Mouse (Mus musculus): ENCODE results near the gene Ska3.

DNA sequence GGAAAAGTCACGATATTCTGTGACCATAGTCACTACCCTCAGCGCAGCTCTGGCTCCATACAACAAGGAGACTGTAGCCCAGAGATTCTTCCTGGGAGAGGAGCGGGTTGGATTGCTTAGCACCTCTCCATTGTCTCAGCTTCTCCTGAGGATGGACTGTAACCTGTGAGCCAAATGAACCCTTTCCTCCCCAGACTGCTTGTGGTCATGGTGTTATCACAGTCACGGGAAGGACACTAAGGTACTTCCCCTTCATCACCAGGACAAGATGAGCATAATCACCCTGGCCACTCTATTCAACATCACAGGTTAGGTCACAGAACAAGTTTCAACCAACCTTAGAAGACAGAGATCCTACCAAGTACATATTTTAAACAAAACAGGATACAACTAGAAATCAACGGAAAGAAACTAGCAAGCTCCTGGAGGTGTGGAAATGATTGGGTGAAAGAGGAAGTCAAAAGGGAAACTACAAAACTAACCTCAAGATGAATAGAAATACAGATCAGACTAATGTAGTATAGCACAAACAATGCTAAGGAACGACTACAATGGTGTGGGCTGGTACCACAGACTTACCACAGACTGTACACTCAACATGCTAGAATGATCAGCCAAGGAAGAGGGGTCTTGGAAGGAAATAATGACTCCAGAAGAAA lies 53.7 kb downstream of the Ska3 start:
- TF ChIP-seq MAX (IDR thresholded peaks at IDR 0.05) (no peak), CEBPB (IDR thresholded peaks at IDR 0.05; ENCODE audit: low read depth) (no peak), CTCF (IDR thresholded peaks at IDR 0.05; ENCODE audit: control insufficient read depth, insufficient read depth, insufficient read length) (no peak), MYOG (IDR thresholded peaks at IDR 0.05; ENCODE audit: control insufficient read depth, extremely low read depth, insufficient read length) (no peak), MYOD1 (IDR thresholded peaks at IDR 0.05; ENCODE audit: control insufficient read depth, insufficient read length, low read depth) (no peak), USF1 (IDR thresholded peaks at IDR 0.05; ENCODE audit: low read depth) (no peak)
